Mouse (Mus musculus) small intestine, adult 2 months (tissue): ENCODE measurements around the gene Tradd. TPM values are rescaled to one million over a fixed set of nuclear protein-coding genes. Genes with fewer than 3 reads are reported as not detected.
A peak's percentile ranks its signal among the peaks of the same experiment; 100 is the strongest.

Source experiments
- H3K27ac ChIP-seq: fragments of 200-500 bp; 2 replicates; pipeline ENCODE4 v1.5.1; 2012; ENCODE audit warnings: low read depth, low read length, control low read depth, inconsistent platforms; ENCODE audit not compliant: insufficient read depth
- H3K27me3 ChIP-seq: fragments of 200-500 bp; 2 replicates; pipeline ENCODE4 v1.6.1; 2012; ENCODE audit warnings: mild to moderate bottlenecking, moderate library complexity, low read length, inconsistent platforms; ENCODE audit not compliant: control insufficient read depth, insufficient read depth
- H3K36me3 ChIP-seq: fragments of 200-500 bp; 2 replicates; pipeline ENCODE4 v1.6.1; 2012; ENCODE audit warnings: mild to moderate bottlenecking, low read length, control low read depth, inconsistent platforms; ENCODE audit not compliant: control insufficient read depth, insufficient read depth
- H3K4me1 ChIP-seq: fragments of 200-500 bp; 2 replicates; pipeline ENCODE4 v1.6.1; 2012; ENCODE audit warnings: low read length, inconsistent platforms, mixed read lengths; ENCODE audit not compliant: control insufficient read depth, insufficient read depth, insufficient read length
- H3K4me3 ChIP-seq: fragments of 200-500 bp; 2 replicates; pipeline ENCODE4 v1.5.1; 2012; ENCODE audit warnings: low read depth, mild to moderate bottlenecking, control low read depth, inconsistent platforms, low read length, moderate library complexity
- CTCF ChIP-seq: fragments of 200-500 bp; IDR thresholded peaks from 2 replicates; pipeline ENCODE4 v1.5.1; 2012; ENCODE audit warnings: low read depth, mild to moderate bottlenecking, control low read depth, inconsistent platforms, low read length, moderate library complexity, mixed read lengths; ENCODE audit not compliant: insufficient replicate concordance, insufficient read length; ENCODE audit errors: extremely low read depth
- POLR2A ChIP-seq: fragments of 200-500 bp; IDR thresholded peaks from 2 replicates; pipeline ENCODE4 v1.6.1; 2012; ENCODE audit warnings: low read depth, mild to moderate bottlenecking, control low read depth, inconsistent platforms, low read length, moderate library complexity
- WGBS: fragments of 180-500 bp; shearing (Covaris S2); methylation state at CpG from one replicate; pipeline ENCODE4 v1.1.7; 2018; 5-methylcytosine and 5-hydroxymethylcytosine counted together
- polyA plus RNA-seq: library from polyadenylated mRNA; depleted of rRNA; stranded (reverse); fragments of >200 nt; gene quantifications from 2 replicates; pipeline ENCODE4 v1.2.3, GENCODE M21; 2012

The Tradd gene
- polyA plus RNA-seq, 1 experiment: 112 TPM

DNA sequence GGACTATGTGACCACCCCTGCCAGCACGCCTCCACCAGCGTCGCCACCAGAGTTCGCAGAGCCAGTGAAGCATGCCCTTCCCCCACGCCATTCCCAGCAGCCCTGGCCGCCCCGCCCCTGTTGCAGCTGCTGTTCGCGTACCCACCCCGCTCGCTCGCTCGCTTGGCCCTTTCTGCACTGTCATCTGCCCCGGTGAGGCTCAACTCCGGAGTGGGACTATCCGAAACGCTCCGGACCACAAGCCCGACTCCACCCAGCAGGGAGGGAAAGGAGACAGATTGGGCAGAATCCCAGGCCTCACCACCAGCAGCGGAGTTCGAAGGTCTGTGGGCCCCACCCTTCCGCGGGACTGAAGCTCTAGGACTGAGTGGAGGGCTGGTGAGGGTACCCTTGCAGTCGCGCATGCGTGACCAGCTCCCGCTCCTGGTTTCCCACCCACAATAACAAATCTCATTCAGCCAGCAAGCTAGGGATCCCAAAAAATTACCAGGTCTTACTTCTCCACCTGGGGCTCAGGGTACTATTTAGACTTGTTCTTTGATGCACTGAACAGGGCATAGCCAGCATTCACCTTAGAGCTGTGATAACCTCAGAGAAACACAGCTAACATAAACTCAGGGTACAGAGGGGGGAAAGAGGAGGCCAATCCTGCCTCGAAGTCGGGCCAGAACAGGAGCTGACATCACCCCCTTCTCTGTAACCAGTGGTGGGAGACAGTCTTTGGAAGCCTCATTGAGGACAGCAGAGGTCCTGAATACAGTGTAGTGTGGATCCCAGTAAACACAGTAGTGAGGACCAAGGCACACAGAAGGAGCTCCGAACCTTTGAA, 12.1 kb upstream of the Tradd start:
- TF ChIP-seq POLR2A (no peak), CTCF (no peak)
- WGBS: 7% methylated on average over 30 of the region's 30 CpGs
- peak overlapping the region; percentile 60 for H3K4me3 ChIP-seq
- H3K27me3 ChIP-seq: peaks cover 11% of the 10 kb centered on the region
- no peaks in the 10 kb centered on the region for H3K36me3 ChIP-seq
- peaks cover 16% of the 10 kb centered on the region for H3K4me1 ChIP-seq
- no peak overlapping the region for H3K27ac ChIP-seq

DNA sequence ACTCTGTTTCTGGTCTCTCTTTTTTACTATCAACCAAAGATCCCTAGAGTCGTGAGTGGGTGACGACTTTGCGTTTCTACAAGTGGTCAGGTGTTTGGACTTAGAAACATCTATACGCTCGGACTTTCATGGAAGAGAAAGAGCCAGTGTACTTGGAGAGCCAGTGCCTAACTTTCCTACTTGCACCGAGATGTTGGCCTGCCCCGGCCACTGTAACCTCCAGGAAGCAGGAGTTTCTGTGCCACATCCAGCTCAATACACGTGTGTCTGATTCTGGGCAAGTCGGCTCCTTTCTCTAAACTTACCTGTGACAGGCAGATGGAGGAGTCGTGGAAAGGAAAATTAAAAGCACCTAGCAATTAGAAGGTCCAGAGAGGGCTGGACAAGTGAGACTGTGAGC, 11.4 kb upstream of the Tradd start, which contains the start of gene Nol3:
Nol3 (plus strand) TSS at position 301 of the 400 bp plus-strand sequence.
- no peaks in the 10 kb centered on the region for H3K36me3 ChIP-seq

DNA sequence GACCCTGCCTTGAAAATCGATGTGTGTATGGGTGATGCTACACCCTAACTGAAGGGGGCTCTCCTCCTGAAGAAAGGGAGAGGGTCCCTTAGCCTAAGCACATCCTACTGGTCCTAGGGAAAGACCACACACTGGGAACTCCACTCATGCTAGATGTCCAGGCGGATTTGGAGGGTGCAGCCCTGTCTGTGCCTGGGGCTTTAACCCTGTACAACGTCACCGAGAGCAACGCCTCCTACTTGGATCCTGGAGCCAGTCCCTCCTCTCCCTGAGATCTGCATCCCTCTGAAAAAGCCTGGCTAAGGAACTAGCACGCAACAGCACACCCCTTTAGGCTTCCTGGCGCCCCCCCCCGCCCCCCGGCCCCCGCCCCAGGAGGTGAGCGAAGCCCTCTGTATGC, 11.0 kb upstream of the Tradd start:
- WGBS: 14% methylated on average over 11 of the region's 11 CpGs
- H3K27me3 ChIP-seq: peaks cover 15% of the 10 kb centered on the region
- H3K36me3 ChIP-seq: no peaks in the 10 kb centered on the region
- H3K4me3 ChIP-seq: no peak overlapping the region
- H3K27ac ChIP-seq: no peak overlapping the region
- H3K4me1 ChIP-seq: peaks cover 19% of the 10 kb centered on the region
- no peak for TF ChIP-seq CTCF
- TF ChIP-seq POLR2A: no peak

More for the DNA sequence above, 11.4 kb upstream of the Tradd start, which contains the start of gene Nol3:
- 2% methylated on average over 10 of the region's 10 CpGs for WGBS
- H3K4me1 ChIP-seq: peaks cover 16% of the 10 kb centered on the region
- peaks cover 11% of the 10 kb centered on the region for H3K27me3 ChIP-seq
- no peak within 1 kb of the TSS for H3K27ac ChIP-seq
- TF ChIP-seq POLR2A: no peak
- no peak for TF ChIP-seq CTCF
- peak within 1 kb of the TSS; percentile 60 for H3K4me3 ChIP-seq

- Histone ChIP-seq H3K27ac (no peak overlapping the region), H3K36me3 (peaks cover 19% of the 10 kb centered on the region), H3K4me3 (no peak overlapping the region), H3K4me1 (peaks cover 19% of the 10 kb centered on the region), H3K27me3 (peaks cover 7% of the 10 kb centered on the region)
- TF ChIP-seq CTCF (no peak), POLR2A (no peak)
- 20% methylated on average over 11 of the region's 11 CpGs for WGBS
These were observed 6.4 kb upstream of the Tradd start for GRCm38 (mm10) chr8:105270916-105271186.

DNA sequence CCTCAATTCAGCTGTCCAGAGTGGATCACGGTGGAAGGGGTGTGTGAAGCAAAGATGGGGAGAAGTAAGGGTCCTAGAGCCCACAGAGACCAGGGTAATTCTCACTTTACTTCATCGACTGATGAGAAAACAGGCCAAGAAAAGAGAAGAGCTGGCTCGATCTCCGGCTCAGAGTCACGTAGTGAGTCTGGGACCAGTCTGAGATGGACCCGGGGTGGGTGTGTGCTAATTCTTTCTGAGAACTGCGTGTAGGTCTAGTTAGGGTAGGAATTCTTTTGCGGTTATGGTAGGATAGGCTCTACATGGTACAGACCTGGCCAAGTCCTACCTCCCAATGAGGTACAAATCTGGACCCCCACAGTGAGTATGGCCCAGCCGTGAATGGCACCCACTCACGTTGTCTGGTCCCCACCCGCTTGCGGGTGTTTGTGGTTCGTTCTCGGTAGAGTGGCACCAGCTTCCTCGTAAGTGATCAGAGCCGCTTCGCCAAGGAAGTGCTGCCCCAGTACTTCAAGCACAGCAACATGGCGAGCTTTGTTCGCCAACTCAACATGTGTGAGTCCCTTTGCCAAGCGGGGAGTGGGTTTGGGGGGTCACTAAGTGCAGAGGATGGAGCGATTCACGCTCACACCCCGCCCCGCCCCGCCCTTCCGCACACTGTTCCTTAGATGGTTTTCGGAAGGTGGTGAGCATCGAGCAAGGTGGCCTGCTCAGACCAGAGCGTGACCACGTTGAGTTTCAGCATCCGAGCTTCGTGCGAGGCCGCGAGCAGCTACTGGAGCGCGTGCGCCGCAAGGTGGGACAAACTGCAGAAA, 5.9 kb upstream of the Tradd start:
- H3K4me1 ChIP-seq: peaks cover 19% of the 10 kb centered on the region
- peaks cover 19% of the 10 kb centered on the region for H3K36me3 ChIP-seq
- no peak overlapping the region for H3K27ac ChIP-seq
- H3K27me3 ChIP-seq: peaks cover 7% of the 10 kb centered on the region
- no peak for TF ChIP-seq POLR2A
- peak overlapping the region; percentile 55 for H3K4me3 ChIP-seq
- 17% methylated on average over 39 of the region's 39 CpGs for WGBS

DNA sequence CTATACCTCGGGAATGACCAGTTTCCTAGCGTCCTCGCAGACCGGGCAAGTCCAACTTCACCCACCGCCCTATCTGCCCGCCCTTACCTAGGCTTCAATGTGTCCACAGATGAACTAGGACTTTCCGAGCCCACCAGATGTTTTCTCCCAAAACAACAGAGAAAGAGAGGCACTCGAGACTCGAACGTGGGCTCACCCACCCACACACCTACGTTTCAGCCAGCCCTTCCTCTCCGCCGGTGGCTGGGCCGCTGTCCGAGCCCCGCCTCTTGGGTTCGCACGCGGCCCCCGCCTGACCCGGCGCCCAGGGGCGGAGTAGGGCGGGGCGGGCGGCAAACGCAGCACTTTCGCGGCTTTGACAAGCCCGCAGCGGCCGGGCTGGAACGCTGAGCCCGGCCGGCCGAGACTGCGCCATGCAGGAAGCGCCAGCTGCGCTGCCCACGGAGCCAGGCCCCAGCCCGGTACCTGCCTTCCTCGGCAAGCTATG, 5.1 kb upstream of the Tradd start, which contains the start of gene Hsf4:
Hsf4 (plus strand) TSS at position 341 of the 487 bp plus-strand sequence.
- Histone ChIP-seq H3K4me3 (peak within 1 kb of the TSS; percentile 55), H3K36me3 (peaks cover 19% of the 10 kb centered on the region), H3K27ac (no peak within 1 kb of the TSS), H3K4me1 (peaks cover 19% of the 10 kb centered on the region), H3K27me3 (peaks cover 7% of the 10 kb centered on the region)
- 3% methylated on average over 42 of the region's 42 CpGs for WGBS
- peak; percentile 27 for TF ChIP-seq POLR2A
- TF ChIP-seq CTCF: no peak

GRCm38 (mm10) chr8:105269075-105269458, 4.7 kb upstream of the Tradd start:
- WGBS: 40% methylated on average over 10 of the region's 10 CpGs
- Histone ChIP-seq H3K27me3 (peaks cover 7% of the 10 kb centered on the region), H3K4me1 (peaks cover 19% of the 10 kb centered on the region), H3K4me3 (peak overlapping the region; percentile 55), H3K36me3 (peaks cover 19% of the 10 kb centered on the region), H3K27ac (no peak overlapping the region)
- no peak for TF ChIP-seq POLR2A
- no peak for TF ChIP-seq CTCF
